Mouse (Mus musculus): ENCODE results near the gene Bap1. TPM values are rescaled to one million over a fixed set of nuclear protein-coding genes. Genes with fewer than 3 reads are reported as not detected.

Gene Bap1
- total RNA-seq (2021): 100 to 1,000 TPM; 125 to 127 TPM
- long read RNA-seq, experiment 1, transcript Bap1-201 (17 exons, 3,460 nt): major isoform, 142 of 197 reads
- long read RNA-seq, experiment 1, partial matches to known transcripts: 20 of 197 reads
- long read RNA-seq, experiment 1, other reads (novel, unspliced or antisense): 35 of 197 reads
- long read RNA-seq, experiment 2, transcript Bap1-201 (17 exons, 3,460 nt): major isoform, 134 of 186 reads
- long read RNA-seq, experiment 2, partial matches to known transcripts: 20 of 186 reads
- long read RNA-seq, experiment 2, other reads (novel, unspliced or antisense): 32 of 186 reads

DNA sequence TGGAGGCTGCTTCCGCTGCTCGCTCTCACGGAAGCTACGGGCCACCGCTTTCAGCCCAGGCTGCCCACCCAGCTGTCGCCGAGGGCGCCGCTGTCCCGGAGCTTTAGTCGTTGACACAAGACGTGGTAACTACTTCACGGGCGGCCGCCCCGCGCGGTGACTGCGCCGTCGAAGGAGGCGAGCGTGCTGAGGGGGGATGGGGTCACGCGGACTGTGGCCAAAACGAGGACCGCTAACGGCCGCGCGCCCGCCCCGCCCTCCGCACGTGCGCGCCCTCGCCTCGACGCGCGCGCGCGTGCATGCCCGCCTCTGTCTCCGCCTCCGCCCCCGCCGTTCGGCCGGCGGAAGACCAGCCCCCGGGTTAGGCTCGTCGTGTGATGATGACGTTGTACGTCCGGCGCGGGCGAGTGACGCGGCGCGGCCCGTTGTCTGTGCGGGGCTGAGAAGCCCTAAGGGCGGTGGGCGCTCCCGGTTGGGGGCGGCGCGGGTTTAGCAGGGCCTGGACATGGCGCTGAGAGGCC is at the start of gene Bap1, which contains the start of gene Phf7:
Bap1 (plus strand) TSS at position 367 of the 521 bp plus-strand sequence.
Phf7 (minus strand) TSS at position 234 of the 521 bp plus-strand sequence.
- DNase-seq (ENCODE audit: low spot score in 2 of 2): peak; percentile 95 to 97

DNA sequence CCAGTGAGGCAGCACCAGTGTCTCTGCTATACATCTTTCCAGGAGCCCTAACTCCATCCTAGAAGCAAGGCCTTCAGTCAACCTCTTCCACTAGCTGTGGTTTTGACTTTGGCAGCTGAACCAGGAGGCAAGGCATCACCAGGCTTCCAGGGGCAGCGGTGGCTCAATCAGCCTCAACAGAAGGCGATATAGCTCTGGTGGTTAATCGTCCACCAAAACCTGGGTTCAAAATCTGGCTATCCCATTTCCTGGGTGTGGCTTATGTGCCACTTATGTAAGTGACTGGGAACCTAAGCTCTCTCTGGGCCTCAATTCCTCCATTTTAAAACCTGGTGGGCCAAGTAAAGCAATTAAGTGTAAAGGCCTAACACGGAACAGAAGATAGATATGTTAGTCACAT is 46.4 kb upstream of the Bap1 start:
- DNase-seq (ENCODE audit: low spot score in 2 of 2): no peak

DNA sequence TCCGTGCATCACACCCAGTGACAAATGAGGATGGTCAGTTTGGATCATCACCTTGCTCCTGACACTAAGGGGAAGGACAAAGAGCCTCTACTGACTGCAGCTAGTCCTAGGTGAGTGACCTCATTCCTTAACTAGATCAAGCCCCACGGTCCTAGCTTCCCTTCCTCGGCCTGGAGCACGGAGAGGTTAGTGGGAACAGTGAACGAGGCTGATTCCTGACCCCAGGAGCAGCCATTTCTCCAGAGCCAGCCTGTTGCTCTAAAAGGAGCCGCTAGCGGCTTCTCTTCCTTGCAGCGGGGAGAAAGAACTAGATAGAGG is 46.0 kb upstream of the Bap1 start:
- DNase-seq (ENCODE audit: low spot score in 2 of 2): peak in 1 of 2 experiments; percentile 34

DNA sequence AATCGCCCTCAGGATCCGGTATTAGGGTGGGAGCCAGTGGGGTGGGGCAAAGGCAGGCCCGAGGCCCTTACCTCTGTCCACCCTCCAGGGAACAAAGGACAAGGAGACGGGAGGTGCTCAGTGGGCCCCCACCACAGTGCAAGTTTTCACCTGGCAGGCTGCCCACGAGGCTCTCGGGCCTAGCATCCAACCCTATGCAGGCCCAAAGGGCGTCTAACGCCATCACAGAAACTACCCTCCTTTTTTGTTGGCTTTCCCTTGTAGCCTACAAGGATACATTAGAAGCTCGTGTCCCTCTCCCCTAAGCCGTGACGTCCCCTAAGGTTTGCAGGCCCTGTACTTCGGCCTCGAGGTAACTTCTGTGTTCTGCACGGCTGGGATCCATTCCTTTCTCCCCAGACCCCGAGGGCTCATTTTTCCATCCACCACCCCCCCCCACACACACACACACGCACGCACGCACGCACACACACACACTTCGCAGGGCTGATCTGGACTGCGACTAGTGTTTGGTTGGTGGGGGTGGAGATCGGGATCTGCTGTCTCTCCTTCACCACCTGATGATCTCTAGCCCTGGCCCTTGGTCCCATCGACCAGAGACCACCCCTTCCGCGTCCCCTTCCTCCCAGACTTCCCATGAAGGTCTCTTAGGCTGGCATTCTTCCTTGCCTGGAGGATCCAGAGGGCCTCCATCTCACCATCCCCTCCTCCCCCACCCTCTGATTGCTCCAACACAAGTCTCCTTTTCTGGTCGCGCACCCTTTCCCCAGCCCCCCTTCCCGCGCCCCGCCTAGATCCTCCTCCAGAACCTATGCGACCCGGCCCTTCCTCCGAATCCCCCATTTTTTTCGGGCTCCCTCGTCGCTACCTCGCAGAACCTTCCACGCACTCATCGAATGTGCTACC is 45.4 kb upstream of the Bap1 start:
- DNase-seq (ENCODE audit: low spot score in 2 of 2): peak in 1 of 2 experiments; percentile 61

DNA sequence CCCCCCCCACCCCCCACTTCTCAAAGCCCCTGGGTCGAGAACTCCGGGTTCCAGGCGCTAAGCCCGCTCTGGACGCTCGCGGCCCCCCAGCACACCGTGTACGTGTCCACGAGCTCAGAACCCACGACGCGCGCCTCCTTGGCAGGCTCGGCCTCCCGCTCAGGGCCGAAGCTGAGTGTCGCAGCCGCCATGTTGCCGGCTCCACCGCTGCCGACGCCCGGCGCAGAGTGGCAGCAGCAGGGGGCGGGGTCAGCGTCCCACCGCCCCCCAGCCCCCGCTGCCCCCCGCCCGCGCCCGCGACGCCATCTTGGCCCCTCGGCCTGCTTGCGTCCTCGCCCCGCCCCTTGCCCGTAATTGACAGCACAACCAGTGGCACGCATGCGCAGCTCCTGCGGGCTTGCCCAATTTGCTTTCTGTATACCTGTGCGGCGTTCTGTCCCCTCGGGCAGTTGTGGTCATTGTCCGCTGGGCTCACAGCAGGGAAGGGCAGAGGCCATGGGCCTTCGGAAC is 44.7 kb upstream of the Bap1 start:
- peak; percentile 93 to 95 for DNase-seq (ENCODE audit: low spot score in 2 of 2)

DNA sequence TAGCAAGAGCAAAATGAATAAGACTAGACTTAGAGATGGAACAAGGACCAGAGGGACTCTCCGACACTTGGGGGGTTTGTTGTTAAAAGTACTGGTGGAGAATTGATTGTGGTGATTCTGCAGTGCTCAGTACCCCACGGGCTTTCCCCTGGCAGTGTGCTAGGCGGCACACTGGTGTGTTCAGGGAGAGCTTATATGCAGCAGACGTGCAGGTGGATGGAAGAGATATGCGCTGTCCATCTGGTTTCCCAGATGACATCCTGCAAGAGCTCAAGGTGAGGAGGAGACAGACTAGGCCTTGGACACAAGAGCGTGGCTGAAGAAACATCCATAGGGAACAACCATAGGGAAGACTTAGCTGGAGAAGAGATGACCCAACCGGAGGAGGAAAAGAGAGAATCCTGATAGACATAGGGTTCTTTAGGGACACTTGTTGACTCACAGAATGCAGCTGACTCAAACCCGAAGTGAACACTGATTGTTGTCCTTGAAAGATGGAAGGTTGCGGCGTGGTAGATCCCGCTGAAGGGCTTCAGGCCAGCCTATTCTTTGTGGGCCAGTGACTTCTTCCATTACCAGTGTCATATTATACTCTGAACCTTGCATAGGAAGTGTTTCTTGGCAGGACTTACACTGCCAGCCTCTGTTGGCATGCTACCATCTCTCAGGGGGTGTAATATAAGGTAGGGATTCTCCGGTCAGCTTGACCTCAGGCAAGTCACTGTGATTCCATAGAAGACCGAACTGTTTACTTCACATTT is 44.0 kb upstream of the Bap1 start:
- peak in 1 of 2 experiments; percentile 28 for DNase-seq (ENCODE audit: low spot score in 2 of 2)

DNA sequence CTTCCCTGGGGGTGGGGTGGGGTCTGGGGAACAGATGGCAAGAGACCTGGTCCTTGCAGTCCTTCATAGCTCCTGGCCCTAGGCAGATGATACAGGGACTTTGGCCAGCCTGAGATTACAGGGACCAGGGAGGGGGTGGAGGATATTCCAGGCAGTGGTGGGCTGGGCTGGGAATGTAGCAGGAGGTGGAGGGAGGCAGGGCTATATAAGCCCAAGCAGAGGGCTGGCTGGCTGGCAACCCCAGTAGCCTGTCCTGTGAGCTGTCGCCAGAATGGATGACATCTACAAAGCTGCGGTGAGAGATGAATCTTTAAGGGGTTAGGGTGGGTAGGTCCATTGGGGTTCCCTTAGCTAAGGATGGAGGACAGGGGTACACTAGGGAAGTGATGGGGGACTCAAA is 43.2 kb upstream of the Bap1 start, which contains the start of gene Tnnc1:
Tnnc1 (plus strand) TSS at position 229 of the 400 bp plus-strand sequence.
- no peak for DNase-seq (ENCODE audit: low spot score in 2 of 2)

DNA sequence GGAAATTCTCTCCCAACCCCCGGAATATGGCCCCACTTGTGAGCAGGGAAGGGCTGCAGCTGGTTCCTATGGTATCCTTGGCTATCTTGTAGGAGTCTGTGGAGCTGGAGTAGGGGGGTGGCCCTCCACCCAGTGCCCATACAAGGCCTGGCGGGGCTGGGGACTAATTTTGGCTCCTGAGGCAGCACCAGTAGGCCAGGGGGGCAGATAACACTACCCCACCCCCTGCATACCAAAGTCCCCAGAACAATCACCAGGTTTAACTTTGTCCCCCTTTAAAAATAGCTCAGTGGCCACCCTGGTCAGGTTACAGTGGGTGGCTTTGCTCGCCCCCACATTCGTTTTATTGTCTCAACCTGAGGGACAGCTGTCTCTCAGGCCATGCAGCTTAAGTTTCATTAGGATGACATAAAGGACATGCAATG is 42.1 kb upstream of the Bap1 start:
- no peak for DNase-seq (ENCODE audit: low spot score in 2 of 2)

DNA sequence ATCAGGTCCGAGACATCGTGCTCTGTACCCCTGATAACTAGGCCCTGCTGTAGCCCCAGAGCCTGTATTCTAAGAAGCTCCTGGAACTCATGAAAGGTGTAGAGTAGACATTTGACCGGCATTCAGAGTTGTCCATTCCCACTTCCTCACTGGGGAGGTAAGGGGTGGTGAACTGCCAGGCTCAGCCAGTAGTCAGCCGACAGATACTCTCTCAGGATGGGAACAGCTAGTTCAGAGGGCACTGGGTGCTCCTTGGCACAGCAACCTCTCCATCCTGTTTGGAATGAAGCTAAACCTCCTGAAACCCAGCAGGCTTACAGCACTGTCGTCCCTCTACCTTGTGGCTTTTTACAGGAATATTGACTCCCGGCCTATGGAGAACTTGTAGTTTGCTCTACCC is 39.4 kb upstream of the Bap1 start:
- DNase-seq (ENCODE audit: low spot score in 2 of 2): no peak

DNA sequence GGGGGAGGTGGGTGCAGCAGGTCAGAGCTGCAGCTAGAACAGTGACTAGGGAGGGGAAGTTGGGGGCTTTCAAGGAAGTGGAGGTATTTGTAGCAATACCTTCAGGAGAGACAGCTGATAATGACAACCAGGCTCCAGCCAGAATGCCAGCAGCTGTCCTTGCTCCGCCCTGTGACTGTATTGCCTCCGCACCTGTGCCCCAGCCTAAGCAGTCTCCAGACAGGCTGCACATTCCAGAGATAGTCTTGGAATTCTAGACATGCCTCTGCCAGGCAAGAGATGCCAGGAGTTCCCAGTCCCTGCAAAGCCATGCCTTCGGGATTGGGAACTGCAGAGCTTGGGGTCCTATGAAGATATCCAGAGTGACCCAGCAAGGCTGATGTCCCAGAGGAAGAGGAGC is 38.8 kb upstream of the Bap1 start:
- DNase-seq (ENCODE audit: low spot score in 2 of 2): no peak

DNA sequence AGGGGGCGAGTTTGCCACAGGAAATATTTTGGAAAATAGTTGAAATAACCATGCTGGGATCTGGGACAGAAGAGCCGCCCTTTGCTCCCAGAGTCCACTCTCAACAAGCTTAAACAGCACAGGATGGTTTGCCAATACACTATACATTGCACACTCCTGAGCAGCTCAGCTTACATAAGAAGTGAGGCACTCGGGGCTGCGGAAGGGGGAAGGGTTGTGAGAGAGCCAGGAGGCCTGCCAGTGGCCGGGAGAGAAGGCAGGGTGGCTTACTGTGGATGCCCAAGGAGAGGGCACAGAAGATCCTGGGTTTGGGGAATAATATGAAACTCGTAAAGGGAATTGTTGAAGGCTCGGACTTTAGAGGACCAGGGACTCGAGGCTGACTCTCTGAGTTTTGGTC is 37.4 kb upstream of the Bap1 start:
- no peak for DNase-seq (ENCODE audit: low spot score in 2 of 2)

DNA sequence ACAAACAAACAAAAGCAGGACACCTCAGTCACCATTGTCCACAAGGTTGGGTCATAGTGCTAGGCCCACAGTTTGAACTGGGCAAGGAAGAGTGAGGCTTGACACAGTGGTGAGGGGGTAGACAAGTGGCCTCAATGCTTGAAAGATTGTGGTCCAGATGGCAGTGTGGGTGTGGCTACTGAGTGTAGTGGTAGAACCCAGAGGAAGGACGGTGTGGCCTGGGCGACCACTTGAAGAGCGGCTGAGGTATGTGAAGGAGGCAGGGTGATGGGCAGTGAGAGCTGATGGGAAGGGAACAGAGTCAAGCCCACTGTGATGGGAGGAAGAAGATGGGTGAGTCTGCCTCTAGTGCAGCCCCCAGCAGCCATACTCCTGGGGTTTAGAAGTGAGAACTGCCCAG is 36.6 kb upstream of the Bap1 start:
- no peak for DNase-seq (ENCODE audit: low spot score in 2 of 2)

DNA sequence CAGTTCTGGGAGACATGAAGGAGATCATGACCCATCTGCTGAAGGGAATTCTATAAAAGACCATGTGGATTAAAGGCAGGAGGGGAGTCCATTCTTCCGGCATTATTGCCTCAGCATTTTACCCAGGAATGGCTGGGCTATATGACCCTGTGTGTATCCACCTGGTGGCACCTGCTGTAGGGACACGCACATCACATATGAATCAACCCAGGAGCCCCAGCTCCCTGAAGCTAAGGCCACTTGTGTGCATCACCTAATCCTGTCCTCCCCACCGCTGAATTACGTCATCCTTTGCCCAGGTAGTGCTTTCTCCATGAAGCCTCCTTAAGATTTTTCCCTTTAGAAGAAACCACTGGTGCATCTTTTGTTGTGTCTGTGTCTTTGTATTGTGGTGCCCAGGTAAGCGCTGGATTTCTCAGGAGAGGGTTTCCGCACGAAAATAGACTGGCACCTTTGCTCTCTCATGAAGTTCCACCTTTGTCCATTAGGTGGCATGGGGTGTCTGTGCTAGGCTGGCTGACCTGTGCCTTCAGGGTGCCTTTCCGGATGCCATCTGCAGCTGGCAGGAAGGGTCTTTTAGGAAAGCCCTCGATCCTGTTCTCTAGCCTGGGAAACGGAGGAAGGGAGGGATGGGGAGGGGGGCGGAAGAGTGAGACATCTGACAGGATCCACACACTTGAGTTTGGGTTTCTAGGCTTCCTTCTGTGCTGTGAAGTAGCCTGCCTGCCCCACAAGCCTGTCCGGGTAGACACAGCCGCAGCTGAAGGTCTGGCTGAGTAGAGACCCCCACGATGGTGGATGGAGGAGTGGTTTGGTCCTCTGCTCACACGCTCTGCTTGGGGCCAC is 35.9 kb upstream of the Bap1 start:
- peak; percentile 49 to 66 for DNase-seq (ENCODE audit: low spot score in 2 of 2)

DNA sequence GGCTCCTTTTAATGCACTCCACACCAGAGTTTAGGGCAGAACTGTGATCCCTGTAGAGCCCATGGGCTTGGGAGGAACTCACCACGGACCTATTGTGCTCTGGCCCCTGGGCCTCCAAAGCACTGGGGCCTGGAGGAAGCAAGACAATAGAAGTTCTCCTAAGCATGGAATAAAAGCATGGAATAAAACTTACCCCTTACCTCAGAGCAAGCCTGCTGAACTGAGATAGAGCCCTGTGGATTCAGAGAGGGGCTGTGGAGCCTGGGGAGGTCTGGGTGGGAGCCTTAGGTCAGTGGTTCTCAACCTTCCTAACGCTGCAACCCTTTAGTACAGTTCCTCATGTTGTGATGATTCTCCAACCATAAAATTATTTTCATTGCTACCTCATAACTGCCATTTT is 34.4 kb upstream of the Bap1 start, which contains the start of gene Nisch:
Nisch (minus strand) TSS at position 101 of the 400 bp plus-strand sequence.
- DNase-seq (ENCODE audit: low spot score in 2 of 2): no peak

DNA sequence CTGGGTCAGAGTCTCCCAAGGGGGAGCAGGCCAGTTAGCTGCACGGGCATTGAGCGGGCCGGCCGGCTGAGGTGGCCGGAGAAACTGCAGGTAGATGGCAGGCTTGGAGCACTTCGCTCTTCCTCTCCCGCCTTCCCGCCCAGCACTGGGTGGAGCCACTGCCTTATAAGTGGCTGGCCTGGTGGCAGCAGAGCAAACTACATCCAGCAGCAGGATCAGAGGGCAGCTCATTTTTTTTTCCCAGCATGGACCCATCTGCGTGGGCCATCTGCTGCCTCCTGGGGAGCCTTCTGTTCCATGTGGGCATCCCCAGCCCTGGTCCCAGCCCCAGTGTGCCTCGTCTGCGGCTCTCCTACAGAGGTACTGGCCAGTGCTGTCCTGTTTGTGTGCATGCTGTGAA is 33.6 kb upstream of the Bap1 start, which contains the start of gene Sema3g:
Sema3g (plus strand) TSS at position 195 of the 400 bp plus-strand sequence.
- no peak for DNase-seq (ENCODE audit: low spot score in 2 of 2)

DNA sequence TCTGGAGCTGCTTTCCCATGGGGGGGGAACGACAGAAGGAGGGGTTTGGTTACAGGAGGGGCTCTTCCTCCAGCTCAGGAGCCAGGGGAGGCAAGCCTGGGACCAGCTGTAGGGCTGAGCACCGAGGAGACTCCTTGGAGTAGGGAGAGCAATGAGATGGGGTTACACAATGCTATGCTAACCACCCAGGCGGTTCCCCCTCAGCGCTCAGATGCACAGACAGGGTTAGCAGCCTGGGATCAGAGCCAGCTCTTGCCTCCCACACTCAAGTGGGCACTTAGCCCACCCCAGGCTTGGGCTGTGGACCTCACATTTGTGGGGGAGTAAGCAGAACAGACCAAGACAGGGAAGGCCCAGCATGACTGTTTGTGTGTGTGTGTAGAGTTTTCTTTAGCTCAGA is 24.3 kb upstream of the Bap1 start:
- DNase-seq (ENCODE audit: low spot score in 2 of 2): peak; percentile 43 to 62

DNA sequence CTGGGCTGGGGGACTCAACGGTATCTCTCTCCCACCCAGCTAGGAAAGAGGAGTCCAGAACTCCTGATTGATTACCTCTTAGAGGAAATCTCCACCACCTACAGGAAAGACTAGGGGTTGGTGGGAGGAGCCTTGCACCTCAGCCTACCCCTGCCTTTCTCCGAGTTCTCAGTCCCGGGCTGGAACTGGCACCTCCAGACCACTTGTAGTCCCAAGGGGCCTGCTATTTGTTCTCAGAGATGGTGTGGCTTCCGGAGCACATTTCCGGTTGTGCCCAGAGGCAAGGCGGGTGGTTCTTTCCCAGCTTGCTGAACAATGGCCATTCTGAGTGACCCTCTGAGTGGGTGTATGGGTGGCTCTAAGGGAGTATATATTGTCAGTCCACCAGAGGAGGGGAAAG is 23.0 kb upstream of the Bap1 start:
- no peak for DNase-seq (ENCODE audit: low spot score in 2 of 2)

DNA sequence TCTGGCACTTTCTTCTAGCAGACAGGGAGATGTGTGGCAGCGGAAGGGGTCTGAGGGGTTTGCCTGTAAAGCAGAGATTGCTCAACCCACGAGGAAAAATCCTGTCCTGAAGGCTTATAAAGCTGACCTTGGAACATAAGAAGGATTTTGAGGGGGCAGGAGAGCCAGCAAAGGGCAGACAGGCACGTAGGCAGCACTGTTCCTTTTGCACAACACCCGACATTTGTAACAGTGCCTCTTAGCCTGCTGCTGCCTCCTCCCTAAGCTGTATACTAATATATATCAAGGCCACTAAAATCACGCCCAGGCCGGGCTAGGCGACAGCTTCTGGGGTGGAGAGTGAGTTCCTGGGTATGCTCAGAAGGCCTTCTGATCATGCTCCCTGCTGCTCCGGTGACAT is 20.8 kb upstream of the Bap1 start:
- DNase-seq (ENCODE audit: low spot score in 2 of 2): no peak

DNA sequence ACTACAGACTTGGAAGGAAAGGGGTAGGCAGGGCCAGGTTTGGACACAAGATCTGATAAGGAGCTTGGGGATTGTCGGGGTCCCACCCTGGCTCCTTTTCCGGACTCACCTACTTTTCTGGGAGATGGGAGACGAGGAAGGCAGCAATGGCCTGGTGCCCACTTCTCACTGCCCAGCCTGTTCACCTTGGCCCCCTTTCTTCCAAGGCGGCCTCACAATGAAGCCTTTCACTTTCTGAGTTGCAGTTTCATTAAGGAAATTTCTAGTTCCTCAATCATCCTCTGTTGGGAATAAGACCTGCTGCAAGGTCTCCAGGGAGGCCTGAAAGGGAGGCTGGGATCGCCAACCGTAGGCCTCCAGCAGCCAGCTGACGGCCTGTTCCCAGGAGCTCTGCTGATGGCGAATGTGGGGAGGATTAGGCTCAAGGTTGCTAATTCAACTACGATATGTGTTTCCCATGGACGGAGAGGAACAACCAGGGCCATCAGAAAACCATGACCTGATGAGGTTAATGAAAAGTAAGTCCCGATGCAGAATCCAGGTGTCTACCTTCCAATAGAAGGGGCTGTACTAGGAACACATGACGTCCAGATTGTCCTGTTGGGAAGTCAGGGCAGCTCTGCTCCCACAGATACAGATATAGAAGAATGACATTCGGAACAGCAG is 18.7 kb upstream of the Bap1 start:
- no peak for DNase-seq (ENCODE audit: low spot score in 2 of 2)
